Mouse (Mus musculus) liver, adult 2 months (tissue): ENCODE data around the gene 1700028J19Rik. TPM values are rescaled to one million over a fixed set of nuclear protein-coding genes. Genes with fewer than 3 reads are reported as not detected.
"Not testable (repeated sequence)": the region's sequence is repeated elsewhere in the genome, so short reads cannot be mapped to it uniquely, and the experiment has no call there.

Experiments used
- DNase-seq: peaks from one replicate; pipeline ENCODE4 v3.0.0-alpha.2; 2011; ENCODE audit warnings: low read depth, low spot score; ENCODE audit errors: extremely low read depth
- H3K27ac ChIP-seq: fragments of 200-500 bp; replicated peaks from 2 replicates; pipeline ENCODE4 v1.5.1; 2012; ENCODE audit warnings: low read depth, mild to moderate bottlenecking, control low read depth, inconsistent platforms, low read length; ENCODE audit not compliant: insufficient read depth
- H3K27me3 ChIP-seq: fragments of 200-500 bp; 2 replicates; pipeline ENCODE4 v1.6.1; 2012; ENCODE audit warnings: mild to moderate bottlenecking, moderate library complexity, low read length, inconsistent platforms; ENCODE audit not compliant: control insufficient read depth, insufficient read depth
- H3K36me3 ChIP-seq: fragments of 200-500 bp; 2 replicates; pipeline ENCODE4 v1.6.1; 2012; ENCODE audit warnings: low read length, inconsistent platforms; ENCODE audit not compliant: control insufficient read depth, insufficient read depth
- H3K4me1 ChIP-seq: fragments of 200-500 bp; 2 replicates; pipeline ENCODE4 v1.6.1; 2011; ENCODE audit warnings: low read length; ENCODE audit not compliant: control insufficient read depth, insufficient read depth
- H3K4me3 ChIP-seq: fragments of 200-500 bp; 2 replicates; pipeline ENCODE4 v1.5.1; 2011; ENCODE audit warnings: low read depth, mild to moderate bottlenecking, control low read depth, low read length, moderate library complexity; ENCODE audit not compliant: insufficient read depth
- H3K79me2 ChIP-seq: fragments of 200-500 bp; 2 replicates; pipeline ENCODE4 v1.6.1; 2012; ENCODE audit warnings: inconsistent platforms, mild to moderate bottlenecking, low read length, moderate library complexity; ENCODE audit not compliant: control insufficient read depth, insufficient read depth
- H3K9ac ChIP-seq: fragments of 200-500 bp; 2 replicates; pipeline ENCODE4 v1.6.1; 2012; ENCODE audit warnings: low read depth, mild to moderate bottlenecking, control low read depth, inconsistent platforms, low read length
- CTCF ChIP-seq: fragments of 200-500 bp; IDR thresholded peaks from 2 replicates; pipeline ENCODE4 v1.5.1; 2011; ENCODE audit warnings: low read depth, low read length, control low read depth
- POLR2A ChIP-seq: fragments of 200-500 bp; IDR thresholded peaks from 2 replicates; pipeline ENCODE4 v1.6.1; 2011; ENCODE audit warnings: low read length, control low read depth; ENCODE audit not compliant: insufficient read depth; ENCODE audit errors: extremely low read depth
- WGBS: fragments of 180-500 bp; shearing (Covaris S2); methylation state at CpG from one replicate; pipeline ENCODE4 v1.1.7; 2018; 5-methylcytosine and 5-hydroxymethylcytosine counted together
- polyA plus RNA-seq: library from polyadenylated mRNA; depleted of rRNA; stranded (reverse); fragments of >200 nt; gene quantifications from 2 replicates; pipeline ENCODE4 v1.2.3, GENCODE M21; 2012; rRNA removed
- total RNA-seq: library from RNA; depleted of rRNA; stranded (reverse); fragments of >200 nt; gene quantifications from 2 replicates; pipeline ENCODE4 v1.2.3, GENCODE M21; 2014; rRNA removed

1700028J19Rik gene
- total and polyA plus RNA-seq, 2 experiments, result 0.18 to 1.4 TPM

DNA sequence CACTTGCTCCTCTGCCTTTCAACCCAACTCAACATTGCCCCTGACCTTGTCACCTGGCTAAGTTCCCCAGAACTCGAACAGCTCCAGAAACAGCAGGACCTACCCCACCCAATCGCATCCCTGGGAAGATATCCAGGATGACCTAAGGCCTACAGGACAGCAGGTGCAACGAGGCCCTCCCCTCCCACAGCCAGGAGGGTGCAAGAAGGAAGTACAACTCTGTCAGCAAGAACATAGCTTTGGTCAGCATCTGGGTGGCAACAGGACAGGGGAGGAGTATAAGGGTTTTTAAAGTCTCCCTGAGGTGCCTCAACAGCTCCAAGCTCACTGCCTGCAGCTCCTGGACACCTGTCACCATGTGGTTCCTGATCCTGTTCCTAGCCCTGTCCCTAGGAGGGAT lies 48.6 kb downstream of the 1700028J19Rik start, which contains the start of gene Klk1b3:
Gene Klk1b3 (plus strand): TSS at position 301 of the 400 bp plus-strand sequence.
- Histone ChIP-seq H3K27me3 (no peaks in the 10 kb centered on the region; the same call in 1 of the 2 replicates), H3K9ac (no peak within 1 kb of the TSS), H3K36me3 (no peaks in the 10 kb centered on the region), H3K4me3 (no peak within 1 kb of the TSS), H3K79me2 (no peaks in the 10 kb centered on the region), H3K4me1 (no peaks in the 10 kb centered on the region), H3K27ac (no peak within 1 kb of the TSS)
- DNase-seq, result no peak
- 59% methylated on average over 3 of the region's 3 CpGs for WGBS
- TF ChIP-seq POLR2A, result no peak
- no peak for TF ChIP-seq CTCF

DNA sequence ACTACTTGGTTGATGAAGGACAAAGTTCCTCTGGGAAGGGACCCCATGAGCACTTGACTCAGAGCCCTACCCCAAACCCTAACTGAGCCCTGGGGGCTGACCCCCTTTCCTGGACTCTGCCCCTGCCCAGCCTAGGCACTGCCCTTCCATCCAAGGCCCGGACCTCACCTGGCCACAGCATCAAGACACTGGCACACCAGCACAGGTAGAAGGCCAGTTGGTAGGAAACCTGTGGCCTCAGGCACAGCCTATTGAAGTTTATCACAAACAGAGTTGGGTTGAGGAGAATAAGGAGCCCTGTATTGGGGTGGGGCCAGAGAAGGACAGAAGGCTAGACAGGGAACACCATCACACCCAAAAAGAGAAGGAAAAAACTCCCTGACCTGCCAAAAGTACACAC lies 53.0 kb downstream of the 1700028J19Rik start:
- H3K27ac ChIP-seq, H3K4me3 ChIP-seq, H3K79me2 ChIP-seq, H3K9ac ChIP-seq, DNase-seq, H3K36me3 ChIP-seq, H3K27me3 ChIP-seq, H3K4me1 ChIP-seq: not testable (repeated sequence)
- 83% methylated on average over 1 of the region's 1 CpGs for WGBS

DNA sequence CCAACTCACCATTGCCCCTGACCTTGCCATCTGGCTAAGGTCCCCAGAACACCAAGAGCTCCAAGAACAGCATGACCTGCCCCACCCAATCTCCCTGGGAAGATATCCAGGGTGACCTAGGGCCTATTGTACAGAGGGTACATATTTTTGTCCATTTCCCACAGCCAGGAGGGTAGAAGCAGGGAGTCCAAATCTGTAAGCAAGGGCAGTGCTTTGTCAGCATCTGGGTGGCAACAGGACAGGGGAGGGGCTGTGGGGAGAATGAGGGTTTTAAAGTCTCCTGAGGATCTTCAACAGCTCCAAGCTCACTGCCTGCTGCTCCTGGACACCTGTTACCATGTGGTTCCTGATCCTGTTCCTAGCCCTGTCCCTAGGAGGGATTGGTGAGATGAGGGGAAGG lies 58.6 kb downstream of the 1700028J19Rik start, which contains the start of gene Klk1b24:
Gene Klk1b24 (plus strand): TSS at position 301 of the 400 bp plus-strand sequence.
- H3K9ac ChIP-seq, H3K36me3 ChIP-seq, DNase-seq, H3K4me1 ChIP-seq, H3K27ac ChIP-seq, H3K4me3 ChIP-seq, H3K27me3 ChIP-seq, H3K79me2 ChIP-seq: not testable (repeated sequence)

DNA sequence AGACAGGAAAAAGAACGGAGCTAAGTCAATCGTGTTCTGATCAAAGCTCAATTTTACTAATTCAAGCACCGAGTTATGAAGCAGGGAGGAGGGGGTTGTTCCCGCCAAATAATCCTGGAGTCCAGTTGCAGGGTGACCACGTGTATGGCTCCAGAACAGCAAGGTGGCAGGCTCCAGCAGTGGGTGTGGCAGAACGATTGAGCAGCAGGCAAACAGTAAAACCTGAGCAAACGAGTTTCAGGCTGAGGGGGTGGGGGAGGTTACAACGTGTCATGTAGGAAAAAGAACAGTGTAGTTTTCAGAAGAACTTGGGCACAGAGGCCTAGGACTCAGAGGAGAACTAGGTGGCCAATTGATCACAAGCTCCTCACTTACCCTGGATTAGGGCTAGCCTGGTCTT lies 60.0 kb downstream of the 1700028J19Rik start:
- not testable (repeated sequence) for H3K4me1 ChIP-seq

More for the DNA sequence above, 60.0 kb downstream of the 1700028J19Rik start:
- H3K27me3 ChIP-seq, H3K27ac ChIP-seq, H3K36me3 ChIP-seq, H3K79me2 ChIP-seq, H3K9ac ChIP-seq, H3K4me3 ChIP-seq, DNase-seq: not testable (repeated sequence)
- WGBS, result 28% methylated on average over 8 of the region's 8 CpGs

Other genes starting within 250 kb of the 1700028J19Rik start
- gene Klk1b26, start 234.5 kb downstream of the 1700028J19Rik start, total RNA-seq, result not detected in 2 replicates
- gene Klk1b26, start 234.5 kb downstream of the 1700028J19Rik start, polyA plus RNA-seq, result not detected in 2 replicates
- gene Klk1b27, start 194.4 kb downstream of the 1700028J19Rik start, total RNA-seq, result not detected in 2 replicates
- 0.10 TPM in 1 of 2 replicates, not detected in the other for gene Klk1b27, start 194.4 kb downstream of the 1700028J19Rik start, polyA plus RNA-seq
- not detected in 2 replicates for gene Klk1b21, start 144.4 kb downstream of the 1700028J19Rik start, total RNA-seq
- not detected in 2 replicates for gene Klk1b21, start 144.4 kb downstream of the 1700028J19Rik start, polyA plus RNA-seq
- gene Klk1b22, start 134.0 kb downstream of the 1700028J19Rik start, total RNA-seq, result not detected in 2 replicates
- 0.51 TPM in 1 of 2 replicates, not detected in the other for gene Klk1b22, start 134.0 kb downstream of the 1700028J19Rik start, polyA plus RNA-seq
- not detected in 2 replicates for gene Klk1b16, start 109.9 kb downstream of the 1700028J19Rik start, total RNA-seq
- not detected in 2 replicates for gene Klk1b16, start 109.9 kb downstream of the 1700028J19Rik start, polyA plus RNA-seq
- gene Klk1b24, start 58.5 kb downstream of the 1700028J19Rik start, total RNA-seq, result not detected in 2 replicates
- gene Klk1b24, start 58.5 kb downstream of the 1700028J19Rik start, polyA plus RNA-seq, result not detected in 2 replicates
- not detected in 2 replicates for gene Klk1b3, start 48.5 kb downstream of the 1700028J19Rik start, total RNA-seq
- gene Klk1b3, start 48.5 kb downstream of the 1700028J19Rik start, polyA plus RNA-seq, result not detected in 2 replicates
- 2.0 and 2.6 TPM in 2 replicates for gene Klk1b4, start 39.3 kb downstream of the 1700028J19Rik start, total RNA-seq
- 4.5 and 7.4 TPM in 2 replicates for gene Klk1b4, start 39.3 kb downstream of the 1700028J19Rik start, polyA plus RNA-seq
- gene Klk1b5, start 30.8 kb downstream of the 1700028J19Rik start, total RNA-seq, result 0.28 TPM in 1 of 2 replicates, not detected in the other
- not detected in 2 replicates for gene Klk1b5, start 30.8 kb downstream of the 1700028J19Rik start, polyA plus RNA-seq
- gene Klk1, start 21.3 kb downstream of the 1700028J19Rik start, total RNA-seq, result 2.2 and 11.1 TPM in 2 replicates
- 0.57 and 1.9 TPM in 2 replicates for gene Klk1, start 21.3 kb downstream of the 1700028J19Rik start, polyA plus RNA-seq
- not detected in 2 replicates for gene Gm36864, start 10.5 kb downstream of the 1700028J19Rik start, total RNA-seq
- gene Gm36864, start 10.5 kb downstream of the 1700028J19Rik start, polyA plus RNA-seq, result not detected in 2 replicates
- 6.1 and 7.2 TPM in 2 replicates for gene 2410002F23Rik, start within 50 bp of the 1700028J19Rik start, total RNA-seq
- gene 2410002F23Rik, start within 50 bp of the 1700028J19Rik start, polyA plus RNA-seq, result 14.3 and 30.1 TPM in 2 replicates
- gene Acp4, start 10.7 kb upstream of the 1700028J19Rik start, total RNA-seq, result not detected in 2 replicates
- not detected in 2 replicates for gene Acp4, start 10.7 kb upstream of the 1700028J19Rik start, polyA plus RNA-seq
- not detected in 2 replicates for gene Gm15517, start 14.8 kb upstream of the 1700028J19Rik start, total RNA-seq
- not detected in 2 replicates for gene Gm15517, start 14.8 kb upstream of the 1700028J19Rik start, polyA plus RNA-seq
- gene Clec11a, start 60.2 kb upstream of the 1700028J19Rik start, total RNA-seq, result 1.3 and 1.9 TPM in 2 replicates
- 2.0 and 2.4 TPM in 2 replicates for gene Clec11a, start 60.2 kb upstream of the 1700028J19Rik start, polyA plus RNA-seq
- under 0.01 TPM in 1 of 2 replicates, not detected in the other for gene Shank1, start 63.6 kb upstream of the 1700028J19Rik start, total RNA-seq
- gene Shank1, start 63.6 kb upstream of the 1700028J19Rik start, polyA plus RNA-seq, result 0.04 and 0.06 TPM in 2 replicates
- 1.4 and 2.6 TPM in 2 replicates for gene Syt3, start 137.4 kb upstream of the 1700028J19Rik start, total RNA-seq
- gene Syt3, start 137.4 kb upstream of the 1700028J19Rik start, polyA plus RNA-seq, result 4.9 and 7.1 TPM in 2 replicates
- not detected in 2 replicates for gene 1700008O03Rik, start 139.1 kb upstream of the 1700028J19Rik start, total RNA-seq
- 0.22 and 0.27 TPM in 2 replicates for gene 1700008O03Rik, start 139.1 kb upstream of the 1700028J19Rik start, polyA plus RNA-seq
- gene Lrrc4b, start 182.3 kb upstream of the 1700028J19Rik start, total RNA-seq, result 0.07 TPM in 1 of 2 replicates, not detected in the other
- gene Lrrc4b, start 182.3 kb upstream of the 1700028J19Rik start, polyA plus RNA-seq, result not detected in 2 replicates
- gene Aspdh, start 218.7 kb upstream of the 1700028J19Rik start, total RNA-seq, result 146 and 158 TPM in 2 replicates
- gene Aspdh, start 218.7 kb upstream of the 1700028J19Rik start, polyA plus RNA-seq, result 537 and 608 TPM in 2 replicates
- gene Josd2, start 221.3 kb upstream of the 1700028J19Rik start, total RNA-seq, result 25.5 and 27.1 TPM in 2 replicates
- gene Josd2, start 221.3 kb upstream of the 1700028J19Rik start, polyA plus RNA-seq, result 99.7 and 206 TPM in 2 replicates
- 29.7 and 40.5 TPM in 2 replicates for gene Emc10, start 249.8 kb upstream of the 1700028J19Rik start, total RNA-seq
- gene Emc10, start 249.8 kb upstream of the 1700028J19Rik start, polyA plus RNA-seq, result 227 and 287 TPM in 2 replicates
- 1.7 and 1.8 TPM in 2 replicates for gene Fam71e1, start 249.9 kb upstream of the 1700028J19Rik start, total RNA-seq
- gene Fam71e1, start 249.9 kb upstream of the 1700028J19Rik start, polyA plus RNA-seq, result 4.1 and 4.7 TPM in 2 replicates